Mouse (Mus musculus): ENCODE data around the gene Rflnb. TPM values are rescaled to one million over a fixed set of nuclear protein-coding genes. Genes with fewer than 3 reads are reported as not detected.

Gene Rflnb
- polyA plus RNA-seq, 1 experiment = 4.0 TPM

DNA sequence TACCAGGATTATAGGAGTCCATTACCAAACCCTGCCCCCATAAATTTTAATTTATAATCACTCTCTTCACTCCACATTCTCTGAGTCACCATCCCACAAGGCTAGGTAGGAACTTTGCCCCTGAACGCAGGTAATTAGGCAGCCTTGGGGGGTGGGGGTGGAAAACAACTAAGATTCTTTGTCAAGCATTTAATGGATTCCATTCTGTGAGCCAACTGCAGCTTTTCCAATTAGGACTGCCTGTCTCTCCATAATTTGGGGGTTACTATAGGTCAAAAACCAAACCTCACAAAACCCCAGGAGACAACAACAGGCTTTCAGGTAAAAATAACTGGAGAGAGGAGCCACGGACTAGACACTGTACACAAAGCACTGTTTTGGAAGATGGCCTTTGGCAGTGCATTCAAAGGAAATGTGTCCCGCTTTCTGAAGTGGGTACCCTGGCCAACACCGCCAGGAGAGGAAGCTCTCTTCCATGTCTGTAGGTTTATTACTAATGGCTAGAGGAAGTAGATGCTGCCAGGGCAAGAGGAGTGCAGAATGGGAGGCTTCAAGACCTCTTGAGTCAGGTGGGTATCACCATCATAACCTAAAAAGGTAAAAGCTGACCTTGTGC lies 13.3 kb upstream of the Rflnb start:
- TF ChIP-seq CTCF (IDR thresholded peaks at IDR 0.05; ENCODE audit: low read depth, low read length) = no peak
- no peak for TF ChIP-seq POLR2A (IDR thresholded peaks at IDR 0.05; ENCODE audit: insufficient read depth, low read length)
- TF ChIP-seq EP300 (IDR thresholded peaks at IDR 0.05; ENCODE audit: insufficient read depth, low read depth, low read length) = no peak
- no peak overlapping the region for H3K9ac ChIP-seq (ENCODE audit: low read depth, poor library complexity, severe bottlenecking)

DNA sequence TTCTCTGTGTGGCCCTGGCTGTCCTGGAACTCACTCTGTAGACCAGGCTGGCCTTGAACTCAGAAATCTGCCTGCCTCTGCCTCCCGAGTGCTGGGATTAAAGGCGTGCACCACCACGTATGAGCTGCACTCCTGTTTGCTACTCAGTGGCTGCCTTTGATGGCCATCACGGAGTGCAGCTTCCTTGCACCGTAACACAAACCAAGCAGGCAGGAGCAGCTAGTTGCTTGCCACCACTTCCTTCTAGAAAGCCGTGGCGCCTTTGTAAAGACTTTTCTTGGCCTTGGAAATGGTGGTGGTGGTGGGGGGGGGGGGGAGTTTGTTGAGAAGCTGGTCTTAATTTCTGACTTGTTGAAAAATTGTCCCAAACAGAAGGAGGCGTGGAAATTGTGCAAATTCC lies 12.5 kb upstream of the Rflnb start:
- Histone ChIP-seq H3K36me3 (ENCODE audit: control insufficient read depth, insufficient read depth, low read length, poor library complexity, severe bottlenecking) (no peaks in the 10 kb centered on the region), H3K4me1 (ENCODE audit: control insufficient read depth, insufficient read depth, low read length) (no peaks in the 10 kb centered on the region), H3K9ac (ENCODE audit: low read depth, poor library complexity, severe bottlenecking) (no peak overlapping the region), H3K27me3 (ENCODE audit: control insufficient read depth, insufficient read depth, low read length, poor library complexity, severe bottlenecking) (no peaks in the 10 kb centered on the region), H3K4me3 (ENCODE audit: low read depth, low read length) (no peak overlapping the region), H3K9me3 (replicated peaks; ENCODE audit: control insufficient read depth, insufficient read depth, low read length, poor library complexity, severe bottlenecking) (no peaks in the 10 kb centered on the region), H3K27ac (ENCODE audit: insufficient read depth, low read length) (no peak overlapping the region)
- TF ChIP-seq EP300 (IDR thresholded peaks at IDR 0.05; ENCODE audit: insufficient read depth, low read depth, low read length) (no peak), CTCF (IDR thresholded peaks at IDR 0.05; ENCODE audit: low read depth, low read length) (no peak), POLR2A (IDR thresholded peaks at IDR 0.05; ENCODE audit: insufficient read depth, low read length) (no peak)

More for the DNA sequence above, 13.3 kb upstream of the Rflnb start:
- Histone ChIP-seq H3K9me3 (replicated peaks; ENCODE audit: control insufficient read depth, insufficient read depth, low read length, poor library complexity, severe bottlenecking) (no peaks in the 10 kb centered on the region), H3K36me3 (ENCODE audit: control insufficient read depth, insufficient read depth, low read length, poor library complexity, severe bottlenecking) (no peaks in the 10 kb centered on the region), H3K27me3 (ENCODE audit: control insufficient read depth, insufficient read depth, low read length, poor library complexity, severe bottlenecking) (no peaks in the 10 kb centered on the region), H3K4me3 (ENCODE audit: low read depth, low read length) (no peak overlapping the region), H3K27ac (ENCODE audit: insufficient read depth, low read length) (no peak overlapping the region), H3K4me1 (ENCODE audit: control insufficient read depth, insufficient read depth, low read length) (no peaks in the 10 kb centered on the region)

DNA sequence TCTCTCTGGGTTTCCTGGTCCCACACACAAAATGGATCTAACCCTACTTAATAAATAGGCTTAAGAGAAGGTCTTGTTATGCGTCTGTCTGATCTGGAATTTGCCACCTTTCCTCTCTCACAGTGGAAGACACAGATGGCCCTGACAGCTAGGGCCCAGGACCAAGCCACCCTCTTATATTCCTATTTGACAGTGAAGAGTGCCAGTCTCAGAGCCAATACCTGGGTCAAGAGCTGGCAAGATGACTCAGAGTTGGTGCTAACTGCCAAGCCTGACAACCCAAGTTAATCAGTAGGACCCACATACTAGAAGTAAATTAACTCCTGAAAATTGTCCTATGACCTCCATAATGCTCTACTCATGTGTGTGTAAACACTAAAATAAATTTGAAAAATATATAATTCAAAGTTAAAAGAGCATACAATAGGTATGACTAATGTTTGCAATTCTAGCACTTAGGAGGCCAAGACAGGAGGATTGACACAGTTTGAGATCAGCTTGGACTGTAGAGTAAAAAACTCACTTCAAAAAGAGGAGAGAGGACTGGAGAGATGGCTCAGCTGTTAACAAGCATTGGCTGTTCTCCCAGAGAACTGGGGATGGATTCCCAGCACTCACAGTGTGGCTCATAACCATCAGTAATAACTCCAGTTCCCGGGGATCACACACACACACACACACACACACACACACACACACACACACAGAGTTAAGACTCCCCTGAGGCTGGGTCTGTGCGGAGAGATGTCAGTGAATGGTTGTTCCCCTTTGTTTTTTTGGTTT lies 11.9 kb upstream of the Rflnb start:
- Histone ChIP-seq H3K36me3 (ENCODE audit: control insufficient read depth, insufficient read depth, low read length, poor library complexity, severe bottlenecking) (no peaks in the 10 kb centered on the region), H3K4me1 (ENCODE audit: control insufficient read depth, insufficient read depth, low read length) (no peaks in the 10 kb centered on the region), H3K9ac (ENCODE audit: low read depth, poor library complexity, severe bottlenecking) (no peak overlapping the region), H3K27me3 (ENCODE audit: control insufficient read depth, insufficient read depth, low read length, poor library complexity, severe bottlenecking) (no peaks in the 10 kb centered on the region), H3K4me3 (ENCODE audit: low read depth, low read length) (no peak overlapping the region), H3K9me3 (replicated peaks; ENCODE audit: control insufficient read depth, insufficient read depth, low read length, poor library complexity, severe bottlenecking) (no peaks in the 10 kb centered on the region), H3K27ac (ENCODE audit: insufficient read depth, low read length) (no peak overlapping the region)
- no peak for TF ChIP-seq CTCF (IDR thresholded peaks at IDR 0.05; ENCODE audit: low read depth, low read length)
- no peak for TF ChIP-seq POLR2A (IDR thresholded peaks at IDR 0.05; ENCODE audit: insufficient read depth, low read length)
- TF ChIP-seq EP300 (IDR thresholded peaks at IDR 0.05; ENCODE audit: insufficient read depth, low read depth, low read length) = no peak

GRCm38 (mm10) chr11:76037581-76038294 lies 10.2 kb upstream of the Rflnb start:
- Histone ChIP-seq H3K4me3 (ENCODE audit: low read depth, low read length) (no peak overlapping the region), H3K27ac (ENCODE audit: insufficient read depth, low read length) (no peak overlapping the region), H3K4me1 (ENCODE audit: control insufficient read depth, insufficient read depth, low read length) (no peaks in the 10 kb centered on the region), H3K9me3 (replicated peaks; ENCODE audit: control insufficient read depth, insufficient read depth, low read length, poor library complexity, severe bottlenecking) (no peaks in the 10 kb centered on the region), H3K9ac (ENCODE audit: low read depth, poor library complexity, severe bottlenecking) (no peak overlapping the region), H3K36me3 (ENCODE audit: control insufficient read depth, insufficient read depth, low read length, poor library complexity, severe bottlenecking) (no peaks in the 10 kb centered on the region), H3K27me3 (ENCODE audit: control insufficient read depth, insufficient read depth, low read length, poor library complexity, severe bottlenecking) (no peaks in the 10 kb centered on the region)
- no peak for TF ChIP-seq POLR2A (IDR thresholded peaks at IDR 0.05; ENCODE audit: insufficient read depth, low read length)
- no peak for TF ChIP-seq EP300 (IDR thresholded peaks at IDR 0.05; ENCODE audit: insufficient read depth, low read depth, low read length)
- TF ChIP-seq CTCF (IDR thresholded peaks at IDR 0.05; ENCODE audit: low read depth, low read length) = no peak

GRCm38 (mm10) chr11:76035182-76035581 lies 7.6 kb upstream of the Rflnb start:
- Histone ChIP-seq H3K27ac (ENCODE audit: insufficient read depth, low read length) (no peak overlapping the region), H3K4me1 (ENCODE audit: control insufficient read depth, insufficient read depth, low read length) (no peaks in the 10 kb centered on the region), H3K36me3 (ENCODE audit: control insufficient read depth, insufficient read depth, low read length, poor library complexity, severe bottlenecking) (no peaks in the 10 kb centered on the region), H3K4me3 (ENCODE audit: low read depth, low read length) (no peak overlapping the region), H3K9ac (ENCODE audit: low read depth, poor library complexity, severe bottlenecking) (no peak overlapping the region), H3K9me3 (replicated peaks; ENCODE audit: control insufficient read depth, insufficient read depth, low read length, poor library complexity, severe bottlenecking) (no peaks in the 10 kb centered on the region), H3K27me3 (ENCODE audit: control insufficient read depth, insufficient read depth, low read length, poor library complexity, severe bottlenecking) (no peaks in the 10 kb centered on the region)
- TF ChIP-seq CTCF (IDR thresholded peaks at IDR 0.05; ENCODE audit: low read depth, low read length) (no peak), POLR2A (IDR thresholded peaks at IDR 0.05; ENCODE audit: insufficient read depth, low read length) (no peak), EP300 (IDR thresholded peaks at IDR 0.05; ENCODE audit: insufficient read depth, low read depth, low read length) (no peak)
